Mouse (Mus musculus) heart, embryonic 11.5 days (tissue): ENCODE data around the gene Btnl10. TPM values are rescaled to one million over a fixed set of nuclear protein-coding genes. Genes with fewer than 3 reads are reported as not detected.
A peak's percentile ranks its signal among the peaks of the same experiment; 100 is the strongest.

Experiments used
- ATAC-seq: fragments of 200-750 bp; cut with Nextera tagmentation; replicated peaks from 2 replicates; pipeline ENCODE4 v1.8.0; 2017; ENCODE audit warnings: moderate library complexity; ENCODE audit not compliant: insufficient number of reproducible peaks, low FRiP score, low TSS enrichment
- H3K27ac ChIP-seq: fragments of 300-500 bp; sonication (generic); 2 replicates; pipeline ENCODE4 v1.5.1; 2014; ENCODE audit warnings: mild to moderate bottlenecking, low read depth, low read length
- H3K27me3 ChIP-seq: fragments of 300-500 bp; sonication (generic); 2 replicates; pipeline ENCODE4 v1.6.1; 2014; ENCODE audit warnings: mild to moderate bottlenecking, low read length, mixed read lengths; ENCODE audit not compliant: control insufficient read depth, insufficient read depth
- H3K36me3 ChIP-seq: fragments of 300-500 bp; sonication (generic); 2 replicates; pipeline ENCODE4 v1.6.1; 2014; ENCODE audit warnings: mild to moderate bottlenecking, low read length, moderate library complexity, mixed read lengths; ENCODE audit not compliant: control insufficient read depth, insufficient read depth
- H3K4me1 ChIP-seq: fragments of 300-500 bp; sonication (generic); 2 replicates; pipeline ENCODE4 v1.6.1; 2014; ENCODE audit warnings: low read length; ENCODE audit not compliant: control insufficient read depth, insufficient read depth
- H3K4me2 ChIP-seq: fragments of 300-500 bp; sonication (generic); 2 replicates; pipeline ENCODE4 v1.6.1; 2014; ENCODE audit warnings: mild to moderate bottlenecking, moderate library complexity
- H3K4me3 ChIP-seq: fragments of 300-500 bp; sonication (generic); 2 replicates; pipeline ENCODE4 v1.5.1; 2014; ENCODE audit warnings: low read depth, low read length
- H3K9ac ChIP-seq: fragments of 300-500 bp; sonication (generic); 2 replicates; pipeline ENCODE4 v1.6.1; 2014; ENCODE audit warnings: mild to moderate bottlenecking, low read depth, low read length, moderate library complexity
- H3K9me3 ChIP-seq: fragments of 300-500 bp; sonication (generic); replicated peaks from 2 replicates; pipeline ENCODE4 v1.6.1; 2016; ENCODE audit warnings: low read length; ENCODE audit not compliant: control insufficient read depth
- WGBS: fragments of 180-500 bp; shearing (Covaris S2); extraction: QIAGEN DNeasy Blood & Tissue Kit; methylation state at CpG from one replicate; pipeline ENCODE4 v1.1.7; 2014; ENCODE audit not compliant: insufficient replicate concordance; 5-methylcytosine and 5-hydroxymethylcytosine counted together
- polyA plus RNA-seq: library from polyadenylated mRNA; unstranded; fragments of >200 nt; fragmentation: Nextera tagmentation; extraction: Ambion mirVana; gene quantifications from 2 replicates; pipeline ENCODE4 v1.2.1, GENCODE M21; 2014

The Btnl10 gene
- polyA plus RNA-seq, 1 experiment from 2014 or later, result 0.27 TPM

DNA sequence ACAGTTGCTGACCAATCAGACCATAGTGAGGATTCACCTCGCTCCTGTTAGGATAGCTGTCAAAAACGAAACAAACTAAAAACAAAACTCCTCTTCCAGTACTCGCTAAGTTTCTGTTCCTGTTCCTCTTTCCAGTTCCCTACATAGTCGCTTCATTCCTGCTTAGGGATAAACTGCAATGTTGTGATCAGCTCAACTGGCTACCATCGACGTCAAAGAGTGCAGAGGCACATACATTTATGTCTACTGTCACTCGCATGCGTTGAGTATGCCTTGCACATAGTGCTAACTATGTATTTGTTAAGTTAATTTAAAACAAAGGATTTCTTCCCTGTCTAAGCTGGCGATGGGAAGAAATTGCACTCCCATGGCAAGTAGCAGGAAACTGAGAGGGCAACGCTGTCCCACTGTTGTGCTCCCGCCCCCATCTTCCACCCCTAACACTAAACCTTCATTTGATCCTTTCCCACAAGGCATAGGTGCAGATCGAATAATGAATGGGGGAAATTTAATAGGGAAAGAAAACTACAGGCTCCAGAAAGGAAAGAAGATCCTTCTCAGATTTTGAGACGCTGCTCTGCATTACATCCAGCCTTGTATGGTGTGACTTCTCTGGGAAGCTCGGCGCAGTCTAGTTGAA lies 41.6 kb downstream of the Btnl10 start:
- Histone ChIP-seq H3K4me1 (peaks cover 19% of the 10 kb centered on the region), H3K36me3 (no peaks in the 10 kb centered on the region), H3K4me2 (peak overlapping the region; percentile 91), H3K4me3 (peak overlapping the region; percentile 52), H3K27me3 (peaks cover 25% of the 10 kb centered on the region), H3K27ac (no peak overlapping the region), H3K9ac (peak overlapping the region; percentile 34; the same call in 1 of the 2 replicates), H3K9me3 (peaks cover 4% of the 10 kb centered on the region; the same call in 1 of the 2 replicates)
- ATAC-seq, result no peak
- WGBS, result 35% methylated on average over 15 of the region's 15 CpGs

DNA sequence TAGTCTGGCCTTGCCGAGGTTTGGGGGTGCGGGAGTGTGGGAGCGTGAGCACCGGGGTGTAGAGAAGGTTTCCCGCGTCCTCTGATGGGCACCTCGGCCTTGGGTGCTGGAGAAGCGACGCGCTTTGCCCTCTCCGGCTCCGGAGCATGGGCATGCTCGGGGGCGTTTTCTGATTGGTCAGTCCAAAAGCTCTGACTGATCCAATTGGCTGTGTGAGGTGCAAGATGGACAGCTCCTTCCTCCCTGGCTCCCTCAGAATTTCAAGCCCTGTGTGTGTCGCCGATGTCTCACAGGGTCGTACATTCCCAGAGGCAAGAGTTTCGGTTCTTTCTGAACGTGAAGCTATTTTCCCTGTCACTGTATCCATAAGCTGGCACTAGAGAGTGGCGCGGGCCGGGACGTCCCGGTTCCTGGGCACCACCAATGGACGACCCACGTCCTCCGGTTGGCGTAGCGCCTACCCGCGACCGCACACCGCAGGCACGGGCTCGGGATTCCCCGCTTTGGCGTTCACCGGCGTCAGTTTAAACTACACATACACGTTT lies 42.3 kb downstream of the Btnl10 start:
- H3K9ac ChIP-seq, result peak overlapping the region; percentile 34; the same call in 1 of the 2 replicates
- H3K4me1 ChIP-seq, result peaks cover 24% of the 10 kb centered on the region
- WGBS, result 1% methylated on average over 40 of the region's 40 CpGs
- ATAC-seq, result peak; percentile 68
- H3K36me3 ChIP-seq, result no peaks in the 10 kb centered on the region
- peaks cover 4% of the 10 kb centered on the region; the same call in 1 of the 2 replicates for H3K9me3 ChIP-seq
- H3K27me3 ChIP-seq, result peaks cover 25% of the 10 kb centered on the region
- H3K27ac ChIP-seq, result no peak overlapping the region
- H3K4me3 ChIP-seq, result peak overlapping the region; percentile 52
- peak overlapping the region; percentile 91 for H3K4me2 ChIP-seq

DNA sequence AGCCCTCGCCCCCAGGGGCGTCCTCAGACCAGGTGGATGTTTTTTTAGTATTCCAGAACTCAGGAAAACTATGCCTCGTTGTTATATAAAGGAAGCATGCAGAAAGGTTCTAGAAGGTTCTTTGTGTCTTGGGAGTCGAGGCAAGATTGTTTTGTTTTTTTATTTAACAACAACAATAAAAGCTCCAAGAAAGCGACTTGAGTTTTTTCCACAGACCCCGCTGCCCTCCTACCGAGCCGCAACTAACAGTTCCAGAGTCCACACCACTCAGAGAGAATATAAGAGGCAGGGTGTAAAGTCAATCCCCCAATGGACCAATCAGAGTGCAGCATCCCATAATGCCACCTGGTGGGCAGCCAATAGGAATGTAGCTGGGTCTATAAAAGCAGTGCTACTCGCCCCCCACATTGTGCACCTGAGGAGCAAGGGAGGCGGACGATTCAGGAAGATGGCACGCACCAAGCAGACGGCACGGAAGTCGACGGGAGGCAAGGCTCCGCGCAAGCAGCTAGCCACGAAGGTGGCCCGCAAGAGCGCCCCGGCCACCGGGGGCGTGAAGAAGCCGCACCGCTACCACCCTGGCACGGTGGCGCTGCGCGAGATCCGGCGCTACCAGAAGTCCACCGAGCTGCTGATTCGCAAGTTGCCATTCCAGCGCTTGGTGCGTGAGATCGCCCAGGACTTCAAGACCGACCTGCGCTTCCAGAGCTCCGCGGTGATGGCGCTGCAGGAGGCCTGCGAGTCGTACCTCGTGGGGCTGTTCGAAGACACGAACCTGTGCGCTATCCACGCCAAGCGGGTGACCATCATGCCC lies 43.9 kb downstream of the Btnl10 start:
- H3K36me3 ChIP-seq, result no peaks in the 10 kb centered on the region
- no peak overlapping the region for H3K9ac ChIP-seq
- H3K4me1 ChIP-seq, result peaks cover 22% of the 10 kb centered on the region
- peaks cover 4% of the 10 kb centered on the region; the same call in 1 of the 2 replicates for H3K9me3 ChIP-seq
- peak overlapping the region; percentile 12; the same call in 1 of the 2 replicates for H3K4me2 ChIP-seq
- no peak overlapping the region for H3K27ac ChIP-seq
- H3K27me3 ChIP-seq, result peaks cover 25% of the 10 kb centered on the region
- no peak for ATAC-seq
- no peak overlapping the region for H3K4me3 ChIP-seq
- 53% methylated on average over 50 of the region's 50 CpGs for WGBS

DNA sequence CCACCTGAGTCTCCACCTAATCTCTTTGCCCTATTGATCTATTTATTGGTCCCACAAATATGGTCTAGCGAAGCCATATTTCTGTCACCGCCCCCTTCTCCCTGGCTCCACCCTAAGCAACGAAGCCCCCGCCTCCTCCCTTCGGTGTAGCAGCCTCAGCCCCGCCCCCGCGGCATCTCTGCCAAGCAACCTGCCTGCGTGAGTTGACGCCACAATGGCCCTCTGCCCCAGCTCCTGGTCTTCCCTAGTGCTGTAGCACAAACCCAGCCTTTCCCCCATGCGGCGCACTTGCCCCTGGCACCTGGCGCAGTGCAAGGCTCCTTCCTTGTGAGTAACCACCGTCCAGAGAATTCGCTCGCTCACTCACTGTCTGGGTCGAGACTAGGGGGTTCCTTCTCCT lies 45.8 kb downstream of the Btnl10 start:
- peaks cover 25% of the 10 kb centered on the region for H3K27me3 ChIP-seq
- WGBS, result 29% methylated on average over 17 of the region's 17 CpGs
- H3K4me1 ChIP-seq, result peaks cover 15% of the 10 kb centered on the region
- no peak overlapping the region for H3K4me2 ChIP-seq
- no peak overlapping the region for H3K4me3 ChIP-seq
- peaks cover 4% of the 10 kb centered on the region; the same call in 1 of the 2 replicates for H3K9me3 ChIP-seq
- no peak for ATAC-seq
- H3K9ac ChIP-seq, result no peak overlapping the region
- H3K36me3 ChIP-seq, result no peaks in the 10 kb centered on the region
- H3K27ac ChIP-seq, result no peak overlapping the region

DNA sequence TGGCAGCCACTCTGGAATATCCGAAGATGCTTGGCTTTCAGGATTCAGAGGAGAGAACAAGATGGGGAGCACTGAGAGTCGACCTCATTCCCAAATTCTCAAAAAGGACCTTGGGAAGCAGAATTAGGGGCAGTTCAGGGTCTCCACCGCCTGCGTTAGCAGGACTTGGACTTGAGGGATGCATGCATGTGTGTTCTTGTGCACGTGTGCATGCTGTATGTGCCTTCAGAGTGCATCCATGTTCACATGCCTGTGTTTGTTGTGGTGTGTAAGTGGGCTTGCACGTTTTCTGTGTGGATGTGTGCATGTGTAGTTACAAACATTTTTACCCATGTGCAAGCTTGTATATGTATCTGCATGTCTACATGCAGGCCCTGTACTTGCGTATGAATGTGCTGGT lies 46.5 kb downstream of the Btnl10 start:
- H3K36me3 ChIP-seq, result no peaks in the 10 kb centered on the region
- no peak overlapping the region for H3K9ac ChIP-seq
- H3K9me3 ChIP-seq, result peaks cover 4% of the 10 kb centered on the region; the same call in 1 of the 2 replicates
- no peak for ATAC-seq
- WGBS, result 83% methylated on average over 7 of the region's 7 CpGs
- no peak overlapping the region for H3K4me2 ChIP-seq
- no peak overlapping the region for H3K27ac ChIP-seq
- H3K27me3 ChIP-seq, result peaks cover 25% of the 10 kb centered on the region
- no peak overlapping the region for H3K4me3 ChIP-seq
- peaks cover 15% of the 10 kb centered on the region for H3K4me1 ChIP-seq

DNA sequence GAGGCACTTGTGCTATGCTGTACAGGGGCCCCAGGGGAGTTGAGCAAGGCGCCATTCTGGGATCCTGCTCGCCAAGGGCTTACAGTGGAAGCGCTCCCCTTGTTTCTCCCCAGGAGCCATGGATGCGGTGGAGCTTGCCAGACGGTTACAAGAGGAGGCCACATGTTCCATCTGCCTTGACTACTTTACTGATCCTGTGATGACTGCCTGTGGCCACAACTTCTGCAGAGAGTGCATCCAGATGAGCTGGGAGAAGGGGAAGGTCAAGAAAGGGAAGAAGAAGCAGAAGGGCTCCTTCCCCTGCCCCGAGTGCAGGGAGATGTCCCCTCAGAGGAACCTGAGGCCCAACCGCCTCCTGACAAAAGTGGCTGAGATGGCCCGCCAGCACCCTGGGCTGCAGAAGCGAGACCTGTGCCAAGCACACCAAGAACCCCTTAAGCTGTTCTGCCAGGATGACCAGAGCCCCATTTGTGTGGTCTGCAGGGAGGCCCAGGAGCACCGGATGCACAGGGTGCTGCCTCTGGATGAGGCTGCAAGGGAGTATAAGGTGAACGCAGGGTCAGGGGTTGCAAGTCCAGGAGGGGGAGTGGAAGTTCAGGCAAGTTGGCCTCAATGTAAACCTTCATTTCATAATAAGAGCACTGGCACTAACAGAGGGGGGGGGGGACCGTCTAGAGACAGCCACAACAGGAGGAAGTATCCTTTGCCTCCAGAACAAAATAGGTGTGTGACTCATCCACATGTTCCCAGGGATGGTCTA lies 47.5 kb downstream of the Btnl10 start:
- peak overlapping the region; percentile 39; the same call in 1 of the 2 replicates for H3K9ac ChIP-seq
- no peak for ATAC-seq
- H3K27me3 ChIP-seq, result peaks cover 25% of the 10 kb centered on the region
- H3K4me2 ChIP-seq, result peak overlapping the region; percentile 8; the same call in 1 of the 2 replicates
- H3K27ac ChIP-seq, result no peak overlapping the region
- peaks cover 4% of the 10 kb centered on the region; the same call in 1 of the 2 replicates for H3K9me3 ChIP-seq
- peaks cover 9% of the 10 kb centered on the region for H3K4me1 ChIP-seq
- H3K4me3 ChIP-seq, result no peak overlapping the region
- 39% methylated on average over 12 of the region's 12 CpGs for WGBS
- no peaks in the 10 kb centered on the region for H3K36me3 ChIP-seq

DNA sequence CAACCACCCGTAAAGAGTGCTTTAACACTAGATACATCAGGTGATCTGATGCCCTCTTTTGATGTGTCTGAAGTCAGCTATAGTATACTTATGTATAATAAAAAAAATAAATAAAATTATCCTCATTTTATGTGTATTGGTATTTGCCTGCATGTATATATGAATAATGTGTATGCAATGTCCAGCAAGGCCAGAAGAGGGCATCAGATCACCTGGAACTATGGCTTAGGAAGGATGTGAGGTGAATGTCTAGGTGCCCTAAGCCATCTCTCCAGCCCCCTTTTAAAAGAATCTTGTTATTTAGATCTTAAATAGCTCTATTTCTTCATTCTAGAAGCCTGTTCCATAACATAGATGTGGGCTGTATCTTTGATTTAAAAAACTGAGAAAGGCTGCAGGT lies 49.6 kb downstream of the Btnl10 start:
- Histone ChIP-seq H3K27me3 (peaks cover 12% of the 10 kb centered on the region), H3K4me1 (peaks cover 13% of the 10 kb centered on the region), H3K4me3 (no peak overlapping the region), H3K4me2 (no peak overlapping the region), H3K36me3 (no peaks in the 10 kb centered on the region), H3K27ac (no peak overlapping the region), H3K9me3 (no peaks in the 10 kb centered on the region), H3K9ac (no peak overlapping the region)
- 94% methylated on average over 1 of the region's 1 CpGs for WGBS
- ATAC-seq, result no peak

DNA sequence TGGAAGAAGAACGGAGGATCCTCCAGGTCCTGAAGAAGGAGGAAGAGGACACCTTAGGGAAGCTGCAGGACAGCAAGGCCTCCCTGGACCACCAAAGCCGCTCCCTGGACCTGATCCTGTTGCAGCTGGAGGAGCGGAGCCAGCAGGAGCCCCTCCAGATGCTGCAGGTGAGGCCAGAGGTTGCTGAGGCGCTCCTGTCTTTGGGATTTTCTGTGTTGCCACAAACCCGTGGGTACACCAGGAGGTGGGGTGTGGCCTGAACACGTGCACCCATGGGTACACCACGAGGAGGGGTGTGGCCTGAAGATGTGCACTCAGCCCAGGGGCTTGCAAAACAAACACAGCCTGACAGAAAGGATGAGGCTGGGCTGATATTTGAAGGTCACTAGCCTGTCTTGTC lies 50.8 kb downstream of the Btnl10 start:
- H3K27ac ChIP-seq, result no peak overlapping the region
- no peak for ATAC-seq
- H3K9ac ChIP-seq, result no peak overlapping the region
- H3K4me2 ChIP-seq, result no peak overlapping the region
- H3K27me3 ChIP-seq, result peaks cover 7% of the 10 kb centered on the region
- WGBS, result 76% methylated on average over 7 of the region's 7 CpGs
- no peak overlapping the region for H3K4me3 ChIP-seq
- no peaks in the 10 kb centered on the region for H3K9me3 ChIP-seq
- H3K4me1 ChIP-seq, result peaks cover 13% of the 10 kb centered on the region
- H3K36me3 ChIP-seq, result no peaks in the 10 kb centered on the region
